Mouse (Mus musculus) MEL (cell line): Measurements from ENCODE around the gene Nfasc. TPM values are rescaled to one million over a fixed set of nuclear protein-coding genes. Genes with fewer than 3 reads are reported as not detected.
A peak's percentile ranks its signal among the peaks of the same experiment; 100 is the strongest.

Experiments
- DNase-seq: peaks from one replicate; pipeline ENCODE4 v3.0.0; 2011; ENCODE audit warnings: low read depth, low spot score
- H3K27ac ChIP-seq: 2 replicates; pipeline ENCODE4 v1.5.1; 2012; ENCODE audit warnings: low read depth, mild to moderate bottlenecking, control low read depth, low read length, moderate library complexity; ENCODE audit not compliant: control insufficient read depth
- H3K27me3 ChIP-seq, 2 experiments: fragments of 150-350 bp in 1 of 2; sonication (generic) in 1 of 2; 2 replicates each; pipeline ENCODE4 v1.6.1; 2012; ENCODE audit warnings: low read length in 2 of 2, mild to moderate bottlenecking in 2 of 2, improper control_type of control experiment in 1 of 2, moderate library complexity in 1 of 2; ENCODE audit not compliant: insufficient read depth in 2 of 2, control insufficient read depth in 1 of 2
- H3K36me3 ChIP-seq, 2 experiments: 2 replicates each; pipeline ENCODE4 v1.6.1; 2012 to 2014; ENCODE audit warnings: low read length in 2 of 2, improper control_type of control experiment in 1 of 2, inconsistent platforms in 1 of 2, mild to moderate bottlenecking in 1 of 2; ENCODE audit not compliant: insufficient read depth in 2 of 2, control insufficient read depth in 1 of 2
- H3K4me1 ChIP-seq, 2 experiments: fragments of 150-350 bp in 1 of 2; sonication (generic) in 1 of 2; 2 replicates each; pipeline ENCODE4 v1.6.1; 2012; ENCODE audit warnings: low read length in 2 of 2, improper control_type of control experiment in 1 of 2, mild to moderate bottlenecking in 1 of 2; ENCODE audit not compliant: insufficient read depth in 2 of 2, control insufficient read depth in 1 of 2
- H3K4me3 ChIP-seq, 2 experiments: fragments of 150-350 bp in 1 of 2; sonication (generic) in 1 of 2; 2 replicates each; pipeline ENCODE4 v1.5.1; 2012; ENCODE audit warnings: low read depth in 2 of 2, low read length in 2 of 2, mild to moderate bottlenecking in 2 of 2, moderate library complexity in 2 of 2, control low read depth in 1 of 2, improper control_type of control experiment in 1 of 2; ENCODE audit not compliant: control insufficient read depth in 1 of 2, insufficient read depth in 1 of 2
- H3K79me2 ChIP-seq: 2 replicates; pipeline ENCODE4 v1.6.1; 2012; ENCODE audit warnings: mild to moderate bottlenecking, low read length, moderate library complexity; ENCODE audit not compliant: control insufficient read depth, poor library complexity, insufficient read depth
- H3K9ac ChIP-seq: 2 replicates; pipeline ENCODE4 v1.6.1; 2012; ENCODE audit warnings: low read depth, mild to moderate bottlenecking, control low read depth, low read length, moderate library complexity; ENCODE audit not compliant: control insufficient read depth, poor library complexity, severe bottlenecking
- H3K9me3 ChIP-seq: fragments of 150-350 bp; sonication (generic); replicated peaks from 2 replicates; pipeline ENCODE4 v1.6.1; 2012; ENCODE audit warnings: mild to moderate bottlenecking, low read length, improper control_type of control experiment, moderate library complexity; ENCODE audit not compliant: insufficient read depth
- BHLHE40 ChIP-seq: IDR thresholded peaks from 2 replicates; pipeline ENCODE4 v1.6.1; 2012; ENCODE audit warnings: low read depth, mild to moderate bottlenecking, inconsistent platforms, low read length, improper control_type of control experiment, borderline replicate concordance
- CHD2 ChIP-seq: IDR thresholded peaks from 2 replicates; pipeline ENCODE4 v1.6.1; 2011; ENCODE audit warnings: low read length, improper control_type of control experiment
- CTCF ChIP-seq, 3 experiments: IDR thresholded peaks in 2 of 3; conservative IDR thresholded peaks in 1 of 3; 2 replicates each; pipeline ENCODE4 v1.5.1; 2011 to 2012; ENCODE audit warnings: low read length in 3 of 3, low read depth in 2 of 3, mild to moderate bottlenecking in 2 of 3, improper control_type of control experiment in 1 of 3, inconsistent platforms in 1 of 3, mixed read lengths in 1 of 3, moderate library complexity in 1 of 3; ENCODE audit not compliant: control insufficient read depth in 1 of 3, insufficient read depth in 1 of 3, poor library complexity in 1 of 3, severe bottlenecking in 1 of 3
- ELF1 ChIP-seq: IDR thresholded peaks from 2 replicates; pipeline ENCODE4 v1.6.1; 2014; ENCODE audit warnings: low read depth, mild to moderate bottlenecking, inconsistent platforms, low read length, improper control_type of control experiment, moderate library complexity
- GABPA ChIP-seq: IDR thresholded peaks from 2 replicates; pipeline ENCODE4 v1.6.1; 2012; ENCODE audit warnings: low read depth, mild to moderate bottlenecking, inconsistent platforms, low read length, improper control_type of control experiment, moderate library complexity
- GATA1 ChIP-seq: IDR thresholded peaks from 2 replicates; pipeline ENCODE4 v1.6.1; 2011; ENCODE audit warnings: low read depth, low read length, improper control_type of control experiment
- MAFK ChIP-seq: IDR thresholded peaks from 2 replicates; pipeline ENCODE4 v1.6.1; 2011; ENCODE audit warnings: low read depth, mild to moderate bottlenecking, low read length, improper control_type of control experiment, borderline replicate concordance
- MEF2A ChIP-seq: IDR thresholded peaks from 2 replicates; pipeline ENCODE4 v1.6.1; 2014; ENCODE audit warnings: low read depth, mild to moderate bottlenecking, inconsistent platforms, low read length, improper control_type of control experiment; ENCODE audit not compliant: poor library complexity, insufficient replicate concordance, severe bottlenecking; ENCODE audit errors: extremely low read depth
- MYB ChIP-seq: IDR thresholded peaks from 2 replicates; pipeline ENCODE4 v1.6.1; 2011; ENCODE audit warnings: mild to moderate bottlenecking, low read depth, low read length, improper control_type of control experiment
- NRF1 ChIP-seq: IDR thresholded peaks from 2 replicates; pipeline ENCODE4 v1.6.1; 2014; ENCODE audit warnings: low read depth, mild to moderate bottlenecking, inconsistent platforms, low read length, improper control_type of control experiment, moderate library complexity; ENCODE audit not compliant: poor library complexity, insufficient read depth, severe bottlenecking
- POLR2AphosphoS5 ChIP-seq: IDR thresholded peaks from 2 replicates; pipeline ENCODE4 v1.6.1; 2012; ENCODE audit warnings: low read depth, borderline replicate concordance, mild to moderate bottlenecking, inconsistent platforms, low read length, moderate library complexity, mixed read lengths
- RAD21 ChIP-seq: IDR thresholded peaks from 2 replicates; pipeline ENCODE4 v1.6.1; 2011; ENCODE audit warnings: mild to moderate bottlenecking, low read depth, low read length, improper control_type of control experiment
- RCOR1 ChIP-seq: IDR thresholded peaks from 2 replicates; pipeline ENCODE4 v1.6.1; 2012; ENCODE audit warnings: low read depth, mild to moderate bottlenecking, inconsistent platforms, low read length, improper control_type of control experiment
- SMC3 ChIP-seq: IDR thresholded peaks from 2 replicates; pipeline ENCODE4 v1.6.1; 2011; ENCODE audit warnings: low read depth, low read length, improper control_type of control experiment
- TAL1 ChIP-seq: IDR thresholded peaks from 2 replicates; pipeline ENCODE4 v1.6.1; 2012; ENCODE audit warnings: mild to moderate bottlenecking, inconsistent platforms, low read length, moderate library complexity, mixed read lengths
- TBP ChIP-seq: IDR thresholded peaks from 2 replicates; pipeline ENCODE4 v1.8.0; 2011; ENCODE audit warnings: low read depth, low read length, improper control_type of control experiment
- TCF12 ChIP-seq: IDR thresholded peaks from 2 replicates; pipeline ENCODE4 v1.6.1; 2014; ENCODE audit warnings: low read depth, mild to moderate bottlenecking, inconsistent platforms, low read length, improper control_type of control experiment, moderate library complexity
- USF1 ChIP-seq: IDR thresholded peaks from 2 replicates; pipeline ENCODE4 v1.6.1; 2014; ENCODE audit warnings: low read depth, mild to moderate bottlenecking, inconsistent platforms, low read length, improper control_type of control experiment, moderate library complexity
- USF2 ChIP-seq, 2 experiments: IDR thresholded peaks; 2 replicates each; pipeline ENCODE4 v1.6.1; 2011 to 2012; ENCODE audit warnings: improper control_type of control experiment in 2 of 2, low read length in 2 of 2, borderline replicate concordance in 1 of 2, inconsistent platforms in 1 of 2, low read depth in 1 of 2, mild to moderate bottlenecking in 1 of 2; ENCODE audit not compliant: insufficient read depth in 1 of 2
- ZC3H11A ChIP-seq: IDR thresholded peaks from 2 replicates; pipeline ENCODE4 v1.6.1; 2012; ENCODE audit warnings: low read depth, mild to moderate bottlenecking, inconsistent platforms, low read length, improper control_type of control experiment
- ZMIZ1 ChIP-seq: IDR thresholded peaks from 2 replicates; pipeline ENCODE4 v1.6.1; 2012; ENCODE audit warnings: low read depth, mild to moderate bottlenecking, inconsistent platforms, low read length, improper control_type of control experiment, moderate library complexity
- ZNF384 ChIP-seq: IDR thresholded peaks from 2 replicates; pipeline ENCODE4 v1.6.1; 2012; ENCODE audit warnings: low read depth, mild to moderate bottlenecking, inconsistent platforms, low read length, improper control_type of control experiment
- polyA plus RNA-seq, 2 experiments: library from polyadenylated mRNA; stranded (reverse) in 1 of 2; unstranded in 1 of 2; fragments of >175 nt in 1 of 2; fragments of >200 nt in 1 of 2; gene quantifications; 2 replicates each; pipeline versions ENCODE4 v1.2.1 to v1.2.4; 2012; ENCODE audit warnings: low replicate concordance in 2 of 2, low read depth in 1 of 2; ENCODE audit not compliant: insufficient read length in 2 of 2, insufficient read depth in 1 of 2, missing spikeins in 1 of 2
- total RNA-seq: library from RNA; depleted of rRNA; stranded (reverse); fragments of 300-350 nt; gene quantifications from 2 replicates; pipeline ENCODE4 v1.2.3, GENCODE M21; 2012

Nfasc gene
- total and polyA plus RNA-seq, 3 experiments = not detected

- peak; percentile 75 for DNase-seq
- no peak overlapping the region for H3K9ac ChIP-seq
- no peaks in the 10 kb centered on the region for H3K4me1 ChIP-seq
- peaks cover 0 to 3% of the 10 kb centered on the region in 2 experiments; a peak in 2 of 4 replicates for H3K27me3 ChIP-seq
- no peak overlapping the region for H3K27ac ChIP-seq
- H3K36me3 ChIP-seq = no peaks in the 10 kb centered on the region
- TF ChIP-seq TCF12 (no peak), MEF2A (no peak), MYB (no peak), CTCF (IDR thresholded peaks at IDR 0.05 in 2 of 3, conservative IDR thresholded peaks at IDR 0.05 in 1 of 3; ENCODE audit: control insufficient read depth in 1 of 3, insufficient read depth in 1 of 3, low read depth in 2 of 3, low read length in 3 of 3, poor library complexity in 1 of 3, severe bottlenecking in 1 of 3) (peak; percentile 72 to 82 (median 74)), ZC3H11A (peak; percentile 22; the same call in 1 of the 2 replicates), SMC3 (peak; percentile 61), RAD21 (peak; percentile 49)
- H3K4me3 ChIP-seq = no peak overlapping the region
- H3K79me2 ChIP-seq = no peaks in the 10 kb centered on the region
- no peaks in the 10 kb centered on the region for H3K9me3 ChIP-seq
These were observed 217.7 kb downstream of the Nfasc start for GRCm38 (mm10) chr1:132523920-132524319.

GRCm38 (mm10) chr1:132523048-132523447 lies 218.5 kb downstream of the Nfasc start:
- DNase-seq = no peak
- Histone ChIP-seq H3K27ac (no peak overlapping the region), H3K36me3 (no peaks in the 10 kb centered on the region), H3K9ac (no peak overlapping the region), H3K4me1 (no peaks in the 10 kb centered on the region), H3K9me3 (no peaks in the 10 kb centered on the region), H3K4me3 (no peak overlapping the region), H3K79me2 (no peaks in the 10 kb centered on the region), H3K27me3 (no peaks in the 10 kb centered on the region)
- no peak for TF ChIP-seq NRF1
- no peak for TF ChIP-seq TBP
- TF ChIP-seq POLR2AphosphoS5 = no peak
- no peak for TF ChIP-seq MAFK
- TF ChIP-seq BHLHE40 = no peak
- no peak for TF ChIP-seq ZNF384
- no peak for TF ChIP-seq TCF12
- TF ChIP-seq GATA1 = no peak
- TF ChIP-seq ELF1 = no peak
- no peak for TF ChIP-seq GABPA
- no peak for TF ChIP-seq TAL1
- no peak for TF ChIP-seq USF1
- TF ChIP-seq CHD2 = no peak
- TF ChIP-seq ZMIZ1 = no peak
- TF ChIP-seq USF2 (IDR thresholded peaks at IDR 0.05; ENCODE audit: borderline replicate concordance in 1 of 2, insufficient read depth in 1 of 2, low read depth in 1 of 2, low read length in 2 of 2) = no peak
- no peak for TF ChIP-seq RCOR1
